Mouse (Mus musculus) urinary bladder, postnatal 36 days (tissue): ENCODE measurements around the gene Aox3.
A peak's percentile ranks its signal among the peaks of the same experiment; 100 is the strongest.

Source experiments
- DNase-seq, 2 experiments: peaks; one replicate each; pipeline ENCODE4 v3.0.0; 2022; ENCODE audit warnings: low spot score in 2 of 2, mixed read lengths in 1 of 2

Aox3 gene

GRCm38 (mm10) chr1:58198386-58198785 lies 85.5 kb downstream of the Aox3 start:
- DNase-seq: no peak

DNA sequence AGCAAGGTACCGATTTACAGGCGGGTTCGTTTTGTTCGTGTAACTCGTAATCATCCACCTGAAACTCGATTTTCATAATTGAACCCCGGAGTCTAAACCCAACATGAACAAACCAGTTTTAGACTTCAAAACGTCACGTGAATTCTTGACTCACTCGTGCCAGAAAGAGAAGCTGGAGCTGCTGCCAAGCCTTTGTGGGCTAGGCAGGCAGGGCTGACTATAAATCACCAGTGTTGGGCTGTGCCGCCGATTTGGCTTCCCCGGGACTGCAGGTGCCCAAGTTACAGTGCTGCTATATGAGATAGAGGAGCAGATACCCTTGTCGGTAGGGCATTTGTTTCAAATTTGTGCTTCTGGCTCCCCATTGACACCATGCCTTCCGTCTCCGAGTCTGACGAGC lies 97.3 kb downstream of the Aox3 start, which contains the start of gene Aox4:
Gene Aox4 (plus strand): TSS at position 195 of the 400 bp plus-strand sequence.
- DNase-seq: peak; percentile 54 to 65

GRCm38 (mm10) chr1:58212805-58213204 lies 99.9 kb downstream of the Aox3 start:
- no peak for DNase-seq

DNA sequence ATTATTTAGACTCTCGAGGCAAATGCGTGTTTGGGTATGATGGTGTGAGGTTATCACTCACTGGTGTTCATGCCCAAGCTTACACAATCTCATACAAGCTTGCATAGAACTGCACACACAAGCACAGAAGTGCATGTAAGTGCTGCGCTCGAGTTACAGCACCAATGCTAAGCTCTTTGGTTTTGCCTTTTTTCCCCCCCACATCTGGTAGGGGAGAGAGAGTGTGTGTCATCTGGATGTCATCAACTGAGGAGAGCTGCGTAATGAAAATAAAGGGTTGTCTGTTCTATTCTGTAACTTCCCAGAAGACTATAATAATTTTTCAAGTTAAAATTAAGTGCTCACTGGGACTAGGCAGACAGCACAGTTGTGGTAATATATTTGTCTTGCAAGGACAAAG lies 100.9 kb downstream of the Aox3 start:
- no peak for DNase-seq

DNA sequence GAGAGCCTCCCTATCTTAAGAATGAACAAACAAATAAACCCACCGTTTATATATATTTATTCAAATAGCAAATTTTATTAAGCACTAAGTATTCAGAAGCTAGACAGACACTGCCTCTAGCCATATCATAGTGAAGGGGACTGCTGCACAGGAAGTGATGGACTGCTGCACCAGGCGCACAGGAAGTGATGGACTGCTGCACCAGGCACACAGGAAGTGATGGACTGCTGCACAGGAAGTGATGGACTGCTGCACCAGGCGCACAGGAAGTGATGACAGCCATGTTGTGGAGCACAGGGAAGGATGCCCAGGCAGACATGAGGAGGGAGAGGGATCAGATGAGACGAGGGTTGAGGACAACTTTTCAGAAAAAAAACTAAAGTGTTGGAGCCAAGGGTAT lies 102.4 kb downstream of the Aox3 start:
- DNase-seq: no peak

- DNase-seq: no peak
These were observed 103.1 kb downstream of the Aox3 start for GRCm38 (mm10) chr1:58215956-58216532.

GRCm38 (mm10) chr1:58221070-58221469 lies 108.1 kb downstream of the Aox3 start:
- DNase-seq: no peak

DNA sequence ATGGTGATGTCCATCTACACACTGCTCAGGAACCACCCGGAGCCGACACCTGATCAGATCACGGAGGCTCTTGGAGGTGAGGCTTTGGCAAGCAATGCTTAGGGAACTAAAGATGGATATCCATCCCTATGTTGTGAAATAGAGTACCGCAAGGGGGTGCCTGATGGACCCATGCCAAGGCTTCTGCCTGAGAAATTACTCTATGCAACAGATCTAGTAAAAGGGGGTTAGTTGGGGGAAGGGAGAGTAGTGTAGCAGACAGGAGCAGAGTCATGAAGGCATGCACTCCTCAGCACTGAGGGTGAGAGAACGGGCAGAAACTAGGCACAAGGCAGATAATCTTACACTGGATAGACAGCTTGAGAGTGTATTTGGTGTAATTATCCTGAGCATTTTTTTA lies 108.9 kb downstream of the Aox3 start:
- DNase-seq: no peak

GRCm38 (mm10) chr1:58228086-58228485 lies 115.2 kb downstream of the Aox3 start:
- DNase-seq: no peak

- DNase-seq: no peak
These were observed 116.0 kb downstream of the Aox3 start for GRCm38 (mm10) chr1:58228916-58229315.

DNA sequence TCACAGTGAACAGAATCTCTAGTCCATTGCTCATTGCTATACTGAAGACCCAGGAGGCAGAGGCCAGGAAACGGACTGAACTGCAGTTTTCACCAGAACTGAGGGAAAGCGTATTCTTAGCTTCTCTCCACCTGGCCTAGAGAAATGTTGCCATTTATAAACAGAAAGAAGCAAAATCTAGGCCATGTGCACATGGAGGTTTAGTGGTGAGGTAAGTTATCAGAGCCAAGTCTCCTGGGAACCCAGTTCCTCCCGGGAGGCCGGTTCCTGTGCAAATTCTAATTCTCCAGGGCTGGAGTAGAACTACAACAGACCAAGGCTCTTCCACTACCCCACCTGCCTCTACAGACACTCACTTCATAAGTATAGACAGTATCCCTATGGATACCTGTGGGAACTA lies 116.8 kb downstream of the Aox3 start:
- no peak for DNase-seq

DNA sequence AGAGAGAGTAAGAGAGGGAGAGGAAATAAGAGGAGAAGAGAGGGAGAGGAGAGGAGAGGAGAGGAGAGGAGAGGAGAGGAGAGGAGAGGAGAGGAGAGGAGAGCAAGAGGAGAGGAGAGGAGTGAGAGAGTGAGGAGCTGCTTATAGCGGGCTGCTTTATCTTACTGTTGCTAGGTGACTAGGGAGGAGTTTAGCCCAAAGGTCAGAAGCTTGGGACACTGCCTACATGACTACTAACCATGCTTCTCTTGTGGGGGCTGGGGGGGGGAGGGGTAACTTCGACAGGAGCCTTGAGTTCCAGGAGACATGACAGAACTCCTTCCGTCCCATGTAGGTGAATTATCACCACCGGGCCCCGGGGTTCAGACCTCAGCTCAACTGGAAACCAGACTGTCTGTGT lies 117.6 kb downstream of the Aox3 start:
- no peak for DNase-seq

DNA sequence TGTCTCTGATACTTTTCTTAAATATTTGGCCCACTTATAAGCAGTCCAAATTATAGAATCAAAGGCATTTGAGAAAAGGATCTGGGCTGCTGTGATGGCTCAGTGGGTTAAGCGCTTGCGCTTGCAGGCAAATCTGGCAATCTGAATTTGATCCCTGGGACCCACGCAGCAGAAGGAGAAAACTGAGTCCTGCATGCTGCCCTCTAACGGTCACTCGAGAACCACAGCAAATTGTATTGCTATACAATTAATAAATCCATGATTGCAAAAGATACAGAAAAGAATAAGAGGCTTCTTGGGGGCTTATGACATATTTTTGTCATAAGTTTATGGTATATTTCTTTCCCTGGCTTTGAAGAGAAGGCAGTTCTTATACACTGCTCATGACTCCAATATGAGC lies 122.5 kb downstream of the Aox3 start:
- no peak for DNase-seq

DNA sequence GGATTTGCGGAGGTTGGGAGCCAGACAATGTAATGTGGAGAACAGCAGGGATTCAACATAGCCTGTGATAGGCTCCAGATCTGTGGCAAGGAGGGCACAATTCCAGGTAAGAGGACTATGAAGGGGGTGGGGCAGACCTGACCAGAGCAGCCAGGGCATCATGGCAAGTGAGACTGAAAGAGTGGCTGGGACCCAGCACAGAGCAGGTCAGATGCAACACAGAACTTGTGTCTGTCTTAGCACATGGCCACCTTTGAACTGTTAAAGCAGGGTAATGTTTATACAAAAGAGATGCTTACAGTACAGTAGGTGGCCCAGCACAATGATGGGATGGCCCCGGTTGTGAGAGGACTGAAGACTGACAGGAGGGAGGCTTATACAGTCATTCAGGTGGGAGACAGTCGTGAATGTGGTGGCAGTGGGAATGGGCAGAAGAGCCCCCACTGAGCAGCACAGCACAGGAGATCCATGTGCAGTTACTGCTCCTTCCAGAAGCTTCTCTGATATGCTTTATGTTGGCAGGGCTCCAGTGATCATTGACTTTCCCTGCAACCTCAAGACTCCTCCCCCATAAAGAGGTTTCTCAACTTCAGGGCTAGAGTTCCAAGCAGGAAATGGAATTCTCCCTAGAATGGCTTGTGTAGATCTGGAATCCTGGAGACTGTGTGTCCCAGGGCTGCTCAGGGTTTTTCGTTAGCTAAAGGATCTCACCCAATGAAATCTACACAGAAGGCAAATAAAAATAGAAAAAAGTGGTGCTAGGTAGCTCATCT lies 124.8 kb downstream of the Aox3 start:
- no peak for DNase-seq

DNA sequence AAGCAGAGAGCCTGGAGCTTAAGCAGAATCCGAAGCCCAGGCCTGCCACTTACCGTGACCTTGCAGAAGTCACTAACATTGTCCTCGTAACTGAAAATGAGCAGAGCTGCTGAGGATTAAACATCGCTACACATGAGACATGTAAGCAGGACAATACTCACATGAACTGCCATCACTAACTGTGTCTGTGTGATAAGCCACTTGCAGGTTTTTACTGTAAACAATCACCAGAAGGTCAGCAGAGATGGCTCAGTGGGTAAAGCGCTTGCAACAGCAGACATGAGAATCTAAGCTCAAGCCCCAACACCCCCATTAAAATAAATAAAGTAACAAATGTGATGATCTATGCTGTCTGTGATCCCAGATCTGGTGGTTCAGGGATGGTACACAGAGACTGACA lies 125.5 kb downstream of the Aox3 start:
- DNase-seq: no peak

DNA sequence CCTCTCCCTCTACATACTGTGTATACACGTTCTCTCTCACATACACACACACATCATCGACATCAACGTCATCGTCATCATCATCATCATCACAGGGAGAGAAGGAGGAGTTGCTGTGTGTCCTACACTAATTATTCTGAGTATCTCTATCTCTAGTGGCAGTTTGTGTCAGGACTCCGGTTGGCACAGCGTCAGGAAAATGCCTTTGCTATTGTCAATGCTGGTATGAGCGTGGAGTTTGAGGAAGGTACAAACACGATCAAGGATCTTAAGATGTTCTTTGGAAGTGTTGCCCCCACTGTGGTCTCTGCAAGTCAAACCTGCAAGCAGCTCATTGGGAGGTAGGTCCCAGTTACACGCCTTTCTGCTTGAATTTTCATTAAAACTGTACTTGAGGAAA lies 126.0 kb downstream of the Aox3 start:
- DNase-seq: no peak

- no peak for DNase-seq
These were observed 127.4 kb downstream of the Aox3 start for GRCm38 (mm10) chr1:58240347-58240746.

- no peak for DNase-seq
These were observed 131.6 kb downstream of the Aox3 start for GRCm38 (mm10) chr1:58244487-58244886.

DNA sequence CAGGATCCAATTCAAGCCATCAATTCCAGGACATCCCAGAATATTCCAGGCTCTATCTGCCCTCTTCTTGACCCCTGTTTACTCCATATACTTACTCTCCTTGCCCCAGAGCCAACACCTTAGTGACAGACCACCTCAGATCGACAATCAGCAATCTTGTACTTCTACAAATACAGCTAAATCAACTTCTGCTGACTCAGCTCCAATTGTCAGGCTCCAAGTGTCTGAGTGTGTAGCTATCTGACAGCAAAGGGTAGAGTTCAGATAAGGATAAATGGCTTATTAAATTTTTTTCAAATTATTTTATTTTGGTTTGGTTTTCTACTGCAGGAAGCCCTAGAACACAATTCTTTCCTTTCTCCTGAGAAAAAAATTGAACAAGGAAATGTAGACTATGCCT lies 135.6 kb downstream of the Aox3 start:
- no peak for DNase-seq
